Mouse (Mus musculus) monocyte, adult 2 months (primary cell): ENCODE data around the gene Gm9507.
"Not testable (repeated sequence)": the region's sequence is repeated elsewhere in the genome, so short reads cannot be mapped to it uniquely, and the experiment has no call there.

ENCODE experiments used
- DNase-seq, 2 experiments: peaks; one replicate each; pipeline ENCODE4 v3.0.0; 2022; ENCODE audit warnings: low spot score in 2 of 2, low read depth in 1 of 2

The Gm9507 gene

GRCm38 (mm10) chr10:77811743-77812142, at the start of gene Gm9507:
Gene Gm9507, minus strand, starts transcription at chr10:77811843.
- no peak for DNase-seq

DNA sequence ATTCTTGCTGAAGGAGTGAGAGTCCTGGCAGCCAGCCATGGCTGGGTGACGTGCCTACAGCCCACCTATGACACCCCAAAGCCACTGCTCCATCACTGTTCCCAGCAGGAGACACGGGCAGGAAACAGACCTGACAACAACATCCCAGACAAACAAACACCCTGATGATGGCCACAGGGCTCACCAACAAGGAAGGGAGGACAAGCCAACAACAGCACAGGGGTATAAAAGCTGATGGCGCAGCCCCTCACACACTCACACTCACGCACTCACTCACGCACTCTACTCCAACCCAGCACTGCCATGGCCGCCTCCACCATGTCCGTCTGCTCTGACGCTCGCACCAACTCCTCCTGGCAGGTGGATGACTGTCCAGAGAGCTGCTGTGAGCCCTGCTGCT, 40.9 kb upstream of the Gm9507 start, which contains the start of gene Gm10318:
TSS of gene Gm10318 (plus strand) at position 301 of the 400 bp plus-strand sequence.
- DNase-seq: no peak

- no peak for DNase-seq
Measured at GRCm38 (mm10) chr10:77847538-77847937, 35.9 kb upstream of the Gm9507 start.

- no peak for DNase-seq
Measured at GRCm38 (mm10) chr10:77846961-77847360, 35.3 kb upstream of the Gm9507 start.

GRCm38 (mm10) chr10:77846503-77846902, 34.9 kb upstream of the Gm9507 start, which contains the start of gene Gm36176:
Gene Gm36176, plus strand, starts transcription at chr10:77846803.
- no peak for DNase-seq

GRCm38 (mm10) chr10:77839006-77839405, 27.4 kb upstream of the Gm9507 start:
- DNase-seq: no peak

DNA sequence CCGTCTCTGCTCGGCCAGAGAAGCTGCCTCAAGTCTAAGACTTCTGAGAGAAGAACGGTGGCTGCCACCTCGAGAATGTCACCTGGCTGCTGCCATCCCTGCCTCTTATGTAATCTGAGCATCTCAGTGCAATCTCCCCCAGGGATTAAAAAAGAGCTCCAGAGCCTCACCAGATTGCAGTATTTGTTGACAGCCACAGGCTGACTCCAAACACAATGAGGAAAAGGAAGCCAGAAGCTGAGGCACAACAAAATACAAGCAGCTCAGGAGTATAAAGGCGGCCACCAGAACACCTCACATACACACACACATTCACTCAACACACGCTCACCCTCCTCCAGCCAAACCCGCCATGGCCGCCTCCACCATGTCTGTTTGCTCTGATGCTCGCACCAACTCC, 24.0 kb upstream of the Gm9507 start, which contains the start of gene Krtap10-10:
TSS of gene Krtap10-10 (plus strand) at position 301 of the 400 bp plus-strand sequence.
- no peak for DNase-seq

DNA sequence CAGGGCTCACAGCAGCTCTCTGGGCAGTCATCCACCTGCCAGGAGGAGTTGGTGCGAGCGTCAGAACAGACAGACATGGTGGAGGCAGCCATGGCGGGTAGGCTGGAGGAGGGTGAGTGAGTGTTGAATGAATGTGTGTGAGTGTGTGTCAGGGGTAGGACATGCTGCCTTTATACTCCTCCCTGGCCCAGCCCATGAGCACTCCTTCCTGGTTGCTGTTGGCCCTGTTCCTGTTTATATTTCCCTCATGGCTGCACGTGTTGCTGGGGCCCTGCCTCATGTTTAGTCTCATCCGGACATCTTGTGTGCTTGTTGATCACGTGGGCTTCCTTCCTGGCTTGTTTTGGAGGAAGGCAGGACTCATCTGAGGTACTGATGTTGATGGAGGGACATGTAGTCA, 15.3 kb upstream of the Gm9507 start, which contains the start of gene Krtap10-4:
TSS of gene Krtap10-4 (minus strand) at position 145 of the 400 bp plus-strand sequence.
- no peak for DNase-seq

- DNase-seq: no peak
Measured at GRCm38 (mm10) chr10:77819203-77819602, 7.6 kb upstream of the Gm9507 start.

- DNase-seq: no peak
Measured at GRCm38 (mm10) chr10:77818523-77818922, 6.9 kb upstream of the Gm9507 start.

- DNase-seq: no peak
Measured at GRCm38 (mm10) chr10:77815514-77815913, 3.9 kb upstream of the Gm9507 start.

DNA sequence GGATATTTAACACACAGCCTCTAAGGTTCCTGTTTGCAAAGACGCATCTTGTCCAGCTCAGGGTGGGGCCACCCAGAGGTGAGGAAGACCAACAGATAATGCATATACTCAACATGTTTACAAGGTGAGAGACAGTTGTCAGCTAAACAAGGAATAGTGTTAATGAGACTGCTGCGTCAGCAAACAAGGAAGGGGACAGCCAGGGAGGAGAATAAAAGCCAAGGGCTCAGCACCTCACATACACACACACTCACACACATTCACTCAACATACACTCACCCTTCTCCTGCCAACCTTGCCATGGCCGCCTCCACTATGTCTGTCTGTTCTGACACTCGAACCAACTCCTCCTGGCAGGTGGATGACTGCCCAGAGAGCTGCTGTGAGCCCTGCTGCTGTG, 2.7 kb upstream of the Gm9507 start, which contains the start of gene Gm2696:
TSS of gene Gm2696 (plus strand) at position 301 of the 400 bp plus-strand sequence.
- no peak for DNase-seq

GRCm38 (mm10) chr10:77804095-77804494, 7.5 kb downstream of the Gm9507 start:
- no peak for DNase-seq

GRCm38 (mm10) chr10:77798921-77799508, 12.6 kb downstream of the Gm9507 start, which contains the start of gene Gm19668:
Gene Gm19668, minus strand, starts transcription at chr10:77799133.
- DNase-seq: no peak

GRCm38 (mm10) chr10:77798164-77798920, 13.3 kb downstream of the Gm9507 start:
- DNase-seq: not testable (repeated sequence)

DNA sequence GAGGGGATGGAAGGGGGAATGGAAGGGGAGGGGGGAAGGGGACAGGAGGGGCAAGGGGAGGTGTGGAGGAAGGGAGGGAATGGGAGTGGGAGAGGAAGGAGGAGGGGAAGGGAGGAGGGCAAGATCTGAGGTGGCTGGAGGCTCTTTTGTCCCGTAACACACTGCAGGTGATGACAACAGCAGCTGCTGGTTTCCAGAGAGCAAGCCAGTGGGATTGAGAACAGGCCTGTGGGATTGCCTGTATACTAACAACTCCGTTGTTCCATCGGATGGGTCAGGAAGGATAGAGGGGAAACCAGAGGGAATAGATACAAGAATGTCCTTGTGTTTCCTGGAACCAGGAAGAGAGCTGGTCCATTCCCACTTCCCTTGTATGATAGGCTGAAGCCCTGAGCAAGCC, 14.0 kb downstream of the Gm9507 start:
- DNase-seq: no peak

GRCm38 (mm10) chr10:77794976-77795375, 16.7 kb downstream of the Gm9507 start, which contains the start of gene Gm9639:
Gene Gm9639, minus strand, starts transcription at chr10:77795076.
- no peak for DNase-seq

DNA sequence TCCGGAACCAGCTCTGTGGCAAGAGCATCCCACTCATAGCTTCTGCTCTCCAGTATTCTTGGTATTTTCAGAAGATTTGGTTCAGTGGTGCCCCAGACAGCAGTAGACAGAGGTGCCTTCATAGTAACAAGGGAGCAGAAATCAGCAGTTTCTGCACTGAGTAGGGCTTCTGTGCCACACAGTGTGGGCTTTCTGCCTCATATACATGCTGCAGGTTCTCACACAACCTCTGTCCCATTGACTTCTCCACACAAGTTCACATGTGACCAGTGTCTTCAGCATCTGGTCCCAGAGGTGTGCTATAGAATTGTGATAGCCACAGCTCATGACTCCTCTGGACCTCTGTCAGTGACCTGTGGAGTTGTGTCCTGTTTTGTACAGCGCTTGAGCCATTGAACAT, 23.0 kb downstream of the Gm9507 start:
- no peak for DNase-seq

DNA sequence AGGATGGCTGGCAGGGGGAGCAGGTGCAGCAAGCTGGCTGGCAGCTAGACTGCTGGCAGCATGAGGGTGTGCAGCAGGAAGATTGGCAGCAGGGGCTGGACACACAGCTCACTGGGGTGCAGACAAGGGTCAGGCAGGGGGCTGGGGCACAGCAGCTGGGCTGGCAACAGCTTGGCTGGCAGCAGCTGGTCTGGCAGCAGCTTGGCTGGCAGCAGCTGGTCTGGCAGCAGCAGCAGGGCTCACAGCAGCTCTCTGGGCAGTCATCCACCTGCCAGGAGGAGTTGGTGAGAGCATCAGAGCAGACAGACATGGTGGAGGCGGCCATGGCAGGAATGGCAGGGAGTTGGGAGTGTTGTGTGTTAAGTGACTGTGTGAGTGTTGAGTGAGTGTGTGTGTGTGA, 23.8 kb downstream of the Gm9507 start, which contains the start of gene Gm7137:
TSS of gene Gm7137 (minus strand) at position 325 of the 400 bp plus-strand sequence.
- DNase-seq: not testable (repeated sequence)

DNA sequence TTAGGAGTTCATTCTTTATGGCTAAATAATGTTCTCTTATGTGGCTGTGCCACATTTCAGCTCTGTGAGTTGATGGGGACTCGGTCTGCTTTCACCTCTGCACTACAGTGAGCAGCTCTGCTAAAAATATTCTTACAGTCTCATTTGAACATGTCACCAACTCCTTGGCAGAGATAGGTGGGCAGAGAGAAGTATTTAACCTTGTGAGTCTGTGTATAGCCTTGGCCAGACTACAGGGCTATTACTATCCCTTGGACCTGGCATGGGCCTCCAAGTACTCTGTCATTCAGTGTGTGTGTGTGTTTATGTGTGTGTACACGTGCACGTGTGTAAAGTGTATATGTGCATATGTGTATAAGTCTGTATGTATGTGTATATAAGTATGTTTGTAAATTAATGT, 28.2 kb downstream of the Gm9507 start:
- DNase-seq: not testable (repeated sequence)

DNA sequence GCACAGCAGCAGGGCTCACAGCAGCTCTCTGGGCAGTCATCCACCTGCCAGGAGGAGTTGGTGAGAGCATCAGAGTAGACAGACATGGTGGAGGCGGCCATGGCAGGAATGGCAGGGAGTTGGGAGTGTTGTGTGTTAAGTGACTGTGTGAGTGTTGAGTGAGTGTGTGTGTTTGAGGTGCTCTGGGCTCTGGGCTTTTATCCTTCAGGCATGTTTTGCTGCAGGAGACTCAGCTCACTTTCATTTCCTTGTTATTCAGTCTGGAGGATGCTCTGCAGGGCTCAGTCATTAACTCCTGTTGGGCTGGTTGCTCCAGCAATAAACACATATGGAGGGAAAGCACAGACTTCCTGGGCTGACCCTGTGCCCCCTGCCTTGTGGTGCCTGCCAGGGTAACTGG, 29.2 kb downstream of the Gm9507 start, which contains the start of gene Gm3250:
TSS of gene Gm3250 (minus strand) at position 101 of the 400 bp plus-strand sequence.
- not testable (repeated sequence) for DNase-seq

DNA sequence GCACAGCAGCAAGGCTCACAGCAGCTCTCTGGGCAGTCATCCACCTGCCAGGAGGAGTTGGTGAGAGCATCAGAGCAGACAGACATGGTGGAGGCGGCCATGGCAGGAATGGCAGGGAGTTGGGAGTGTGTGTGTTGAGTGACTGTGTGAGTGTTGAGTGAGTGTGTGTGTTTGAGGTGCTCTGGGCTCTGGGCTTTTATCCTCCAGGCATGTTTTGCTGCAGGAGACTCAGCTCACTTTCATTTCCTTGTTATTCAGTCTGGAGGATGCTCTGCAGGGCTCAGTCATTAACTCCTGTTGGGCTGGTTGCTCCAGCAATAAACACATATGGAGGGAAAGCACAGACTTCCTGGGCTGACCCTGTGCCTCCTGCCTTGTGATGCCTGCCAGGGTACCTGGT, 34.8 kb downstream of the Gm9507 start, which contains the start of gene Gm7138:
TSS of gene Gm7138 (minus strand) at position 101 of the 400 bp plus-strand sequence.
- DNase-seq: not testable (repeated sequence)
